Mouse (Mus musculus): ENCODE data around the gene Alk. TPM values are rescaled to one million over a fixed set of nuclear protein-coding genes. Genes with fewer than 3 reads are reported as not detected.

Gene Alk
- total RNA-seq, 1 experiment from 2014 or later: not detected

- ATAC-seq (replicated peaks in 1 of 2; ENCODE audit: insufficient read depth in 1 of 2, low FRiP score in 2 of 2, low TSS enrichment in 1 of 2, low read depth in 1 of 2, poor library complexity in 2 of 2, severe bottlenecking in 2 of 2): no peak
Observed at GRCm38 (mm10) chr17:71947452-71947851, 657.0 kb downstream of the Alk start.

- no peak for ATAC-seq (replicated peaks in 1 of 2; ENCODE audit: insufficient read depth in 1 of 2, low FRiP score in 2 of 2, low TSS enrichment in 1 of 2, low read depth in 1 of 2, poor library complexity in 2 of 2, severe bottlenecking in 2 of 2)
Observed at GRCm38 (mm10) chr17:71944020-71944419, 660.4 kb downstream of the Alk start.

GRCm38 (mm10) chr17:71942052-71942451, 662.4 kb downstream of the Alk start:
- no peak for ATAC-seq (replicated peaks in 1 of 2; ENCODE audit: insufficient read depth in 1 of 2, low FRiP score in 2 of 2, low TSS enrichment in 1 of 2, low read depth in 1 of 2, poor library complexity in 2 of 2, severe bottlenecking in 2 of 2)

- ATAC-seq (replicated peaks in 1 of 2; ENCODE audit: insufficient read depth in 1 of 2, low FRiP score in 2 of 2, low TSS enrichment in 1 of 2, low read depth in 1 of 2, poor library complexity in 2 of 2, severe bottlenecking in 2 of 2): no peak
Observed at GRCm38 (mm10) chr17:71941436-71941835, 663.0 kb downstream of the Alk start.

GRCm38 (mm10) chr17:71936681-71937080, 667.7 kb downstream of the Alk start:
- ATAC-seq (replicated peaks in 1 of 2; ENCODE audit: insufficient read depth in 1 of 2, low FRiP score in 2 of 2, low TSS enrichment in 1 of 2, low read depth in 1 of 2, poor library complexity in 2 of 2, severe bottlenecking in 2 of 2): no peak

GRCm38 (mm10) chr17:71935837-71936236, 668.6 kb downstream of the Alk start:
- no peak for ATAC-seq (replicated peaks in 1 of 2; ENCODE audit: insufficient read depth in 1 of 2, low FRiP score in 2 of 2, low TSS enrichment in 1 of 2, low read depth in 1 of 2, poor library complexity in 2 of 2, severe bottlenecking in 2 of 2)

- ATAC-seq (replicated peaks in 1 of 2; ENCODE audit: insufficient read depth in 1 of 2, low FRiP score in 2 of 2, low TSS enrichment in 1 of 2, low read depth in 1 of 2, poor library complexity in 2 of 2, severe bottlenecking in 2 of 2): no peak
Observed at GRCm38 (mm10) chr17:71935336-71935735, 669.1 kb downstream of the Alk start.

GRCm38 (mm10) chr17:71914941-71915340, 689.5 kb downstream of the Alk start:
- no peak for ATAC-seq (replicated peaks in 1 of 2; ENCODE audit: insufficient read depth in 1 of 2, low FRiP score in 2 of 2, low TSS enrichment in 1 of 2, low read depth in 1 of 2, poor library complexity in 2 of 2, severe bottlenecking in 2 of 2)

- ATAC-seq (replicated peaks in 1 of 2; ENCODE audit: insufficient read depth in 1 of 2, low FRiP score in 2 of 2, low TSS enrichment in 1 of 2, low read depth in 1 of 2, poor library complexity in 2 of 2, severe bottlenecking in 2 of 2): no peak
Observed at GRCm38 (mm10) chr17:71914541-71914940, 689.9 kb downstream of the Alk start.

GRCm38 (mm10) chr17:71913188-71913587, 691.2 kb downstream of the Alk start:
- ATAC-seq (replicated peaks in 1 of 2; ENCODE audit: insufficient read depth in 1 of 2, low FRiP score in 2 of 2, low TSS enrichment in 1 of 2, low read depth in 1 of 2, poor library complexity in 2 of 2, severe bottlenecking in 2 of 2): no peak

GRCm38 (mm10) chr17:71909107-71909506, 695.3 kb downstream of the Alk start:
- peak in 1 of 2 experiments; percentile 54; a peak in 1 of 4 replicates for ATAC-seq (replicated peaks in 1 of 2; ENCODE audit: insufficient read depth in 1 of 2, low FRiP score in 2 of 2, low TSS enrichment in 1 of 2, low read depth in 1 of 2, poor library complexity in 2 of 2, severe bottlenecking in 2 of 2)

GRCm38 (mm10) chr17:71881369-71881768, 723.1 kb downstream of the Alk start:
- no peak for ATAC-seq (replicated peaks in 1 of 2; ENCODE audit: insufficient read depth in 1 of 2, low FRiP score in 2 of 2, low TSS enrichment in 1 of 2, low read depth in 1 of 2, poor library complexity in 2 of 2, severe bottlenecking in 2 of 2)

GRCm38 (mm10) chr17:71875492-71875891, 728.9 kb downstream of the Alk start:
- no peak for ATAC-seq (replicated peaks in 1 of 2; ENCODE audit: insufficient read depth in 1 of 2, low FRiP score in 2 of 2, low TSS enrichment in 1 of 2, low read depth in 1 of 2, poor library complexity in 2 of 2, severe bottlenecking in 2 of 2)

GRCm38 (mm10) chr17:71874795-71875194, 729.6 kb downstream of the Alk start:
- no peak for ATAC-seq (replicated peaks in 1 of 2; ENCODE audit: insufficient read depth in 1 of 2, low FRiP score in 2 of 2, low TSS enrichment in 1 of 2, low read depth in 1 of 2, poor library complexity in 2 of 2, severe bottlenecking in 2 of 2)

- no peak for ATAC-seq (replicated peaks in 1 of 2; ENCODE audit: insufficient read depth in 1 of 2, low FRiP score in 2 of 2, low TSS enrichment in 1 of 2, low read depth in 1 of 2, poor library complexity in 2 of 2, severe bottlenecking in 2 of 2)
Observed at GRCm38 (mm10) chr17:71874077-71874476, 730.4 kb downstream of the Alk start.

GRCm38 (mm10) chr17:71872976-71873375, 731.5 kb downstream of the Alk start:
- ATAC-seq (replicated peaks in 1 of 2; ENCODE audit: insufficient read depth in 1 of 2, low FRiP score in 2 of 2, low TSS enrichment in 1 of 2, low read depth in 1 of 2, poor library complexity in 2 of 2, severe bottlenecking in 2 of 2): no peak

GRCm38 (mm10) chr17:71871981-71872380, 732.4 kb downstream of the Alk start:
- no peak for ATAC-seq (replicated peaks in 1 of 2; ENCODE audit: insufficient read depth in 1 of 2, low FRiP score in 2 of 2, low TSS enrichment in 1 of 2, low read depth in 1 of 2, poor library complexity in 2 of 2, severe bottlenecking in 2 of 2)

- ATAC-seq (replicated peaks in 1 of 2; ENCODE audit: insufficient read depth in 1 of 2, low FRiP score in 2 of 2, low TSS enrichment in 1 of 2, low read depth in 1 of 2, poor library complexity in 2 of 2, severe bottlenecking in 2 of 2): no peak
Observed at GRCm38 (mm10) chr17:71870641-71871040, 733.8 kb downstream of the Alk start.

GRCm38 (mm10) chr17:71870232-71870621, 734.2 kb downstream of the Alk start:
- no peak for ATAC-seq (replicated peaks in 1 of 2; ENCODE audit: insufficient read depth in 1 of 2, low FRiP score in 2 of 2, low TSS enrichment in 1 of 2, low read depth in 1 of 2, poor library complexity in 2 of 2, severe bottlenecking in 2 of 2)

All from hematopoietic stem cell, adult 5-6 weeks (primary cell).